Mouse (Mus musculus): Measurements from ENCODE around the gene Rpl41. TPM values are rescaled to one million over a fixed set of nuclear protein-coding genes. Genes with fewer than 3 reads are reported as not detected.
A peak's percentile ranks its signal among the peaks of the same experiment; 100 is the strongest.
"Not testable (repeated sequence)": the region's sequence is repeated elsewhere in the genome, so short reads cannot be mapped to it uniquely, and the experiment has no call there.

The Rpl41 gene
- polyA plus RNA-seq, 1 experiment from 2014 or later: 5,059 TPM

GRCm38 (mm10) chr10:128550144-128550823, 1.2 kb upstream of the Rpl41 start:
- not testable (repeated sequence) for ATAC-seq (ENCODE audit: insufficient number of reproducible peaks, insufficient read depth, low FRiP score, low read depth); H3K9ac ChIP-seq (replicated peaks; ENCODE audit: low read depth, low read length); H3K9me3 ChIP-seq (ENCODE audit: control insufficient read depth, low read depth, low read length); H3K4me2 ChIP-seq (replicated peaks; ENCODE audit: low read depth, low read length); H3K27me3 ChIP-seq (ENCODE audit: control insufficient read depth, insufficient read depth, low read length); H3K36me3 ChIP-seq (ENCODE audit: control insufficient read depth, insufficient read depth, low read length); H3K4me1 ChIP-seq (ENCODE audit: control insufficient read depth, insufficient read depth, low read length); H3K27ac ChIP-seq (ENCODE audit: low read length); H3K4me3 ChIP-seq (ENCODE audit: low read depth, low read length)
- WGBS: 92% methylated on average over 11 of the region's 11 CpGs

DNA sequence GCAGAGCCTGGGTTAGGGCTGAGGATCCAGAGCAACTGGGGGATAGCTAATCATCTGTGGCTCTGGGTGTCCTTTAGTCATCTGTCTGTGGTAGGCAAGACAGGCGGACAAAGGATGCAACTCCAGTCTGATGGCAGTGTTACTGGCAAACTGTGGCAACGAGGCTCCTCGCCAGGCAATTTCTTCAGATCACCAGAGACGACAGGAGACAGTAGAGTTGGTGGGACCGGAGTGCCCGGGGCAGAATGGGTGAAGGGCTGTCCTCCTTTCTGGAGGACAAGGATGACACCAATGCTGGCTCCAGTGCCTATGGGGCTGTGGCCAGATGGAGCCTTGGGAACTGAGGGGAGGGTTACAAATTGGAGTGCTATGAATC, 565 bp upstream of the Rpl41 start:
- H3K4me1 ChIP-seq (ENCODE audit: control insufficient read depth, insufficient read depth, low read length); H3K36me3 ChIP-seq (ENCODE audit: control insufficient read depth, insufficient read depth, low read length); H3K9me3 ChIP-seq (ENCODE audit: control insufficient read depth, low read depth, low read length); H3K4me2 ChIP-seq (replicated peaks; ENCODE audit: low read depth, low read length); H3K27ac ChIP-seq (ENCODE audit: low read length); ATAC-seq (ENCODE audit: insufficient number of reproducible peaks, insufficient read depth, low FRiP score, low read depth); H3K4me3 ChIP-seq (ENCODE audit: low read depth, low read length); H3K27me3 ChIP-seq (ENCODE audit: control insufficient read depth, insufficient read depth, low read length); H3K9ac ChIP-seq (replicated peaks; ENCODE audit: low read depth, low read length): not testable (repeated sequence)
- 69% methylated on average over 6 of the region's 6 CpGs for WGBS

- Histone ChIP-seq H3K36me3 (ENCODE audit: control insufficient read depth, insufficient read depth, low read length) (peaks cover 22% of the 10 kb centered on the region), H3K27ac (ENCODE audit: low read length) (peak overlapping the region; percentile 94), H3K4me2 (replicated peaks; ENCODE audit: low read depth, low read length) (peak overlapping the region; percentile 69), H3K4me3 (ENCODE audit: low read depth, low read length) (peak overlapping the region; percentile 73), H3K9ac (replicated peaks; ENCODE audit: low read depth, low read length) (peak overlapping the region; percentile 89)
- WGBS: under 1% methylated on average over 28 of the region's 30 CpGs
- H3K9me3 ChIP-seq (ENCODE audit: control insufficient read depth, low read depth, low read length); H3K27me3 ChIP-seq (ENCODE audit: control insufficient read depth, insufficient read depth, low read length); ATAC-seq (ENCODE audit: insufficient number of reproducible peaks, insufficient read depth, low FRiP score, low read depth); H3K4me1 ChIP-seq (ENCODE audit: control insufficient read depth, insufficient read depth, low read length): not testable (repeated sequence)
Measured at GRCm38 (mm10) chr10:128548051-128548791, 884 bp downstream of the Rpl41 start.

GRCm38 (mm10) chr10:128547361-128548032, 1.6 kb downstream of the Rpl41 start, which contains the start of gene Zc3h10:
Gene Zc3h10, minus strand, starts transcription at chr10:128547774.
- H3K27me3 ChIP-seq (ENCODE audit: control insufficient read depth, insufficient read depth, low read length): no peaks in the 10 kb centered on the region
- H3K9me3 ChIP-seq (ENCODE audit: control insufficient read depth, low read depth, low read length): no peaks in the 10 kb centered on the region
- peak within 1 kb of the TSS; percentile 94 for H3K27ac ChIP-seq (ENCODE audit: low read length)
- peak; percentile 93 for ATAC-seq (ENCODE audit: insufficient number of reproducible peaks, insufficient read depth, low FRiP score, low read depth)
- peak within 1 kb of the TSS; percentile 69 for H3K4me2 ChIP-seq (replicated peaks; ENCODE audit: low read depth, low read length)
- peaks cover 28% of the 10 kb centered on the region for H3K36me3 ChIP-seq (ENCODE audit: control insufficient read depth, insufficient read depth, low read length)
- H3K4me3 ChIP-seq (ENCODE audit: low read depth, low read length): peak within 1 kb of the TSS; percentile 73
- under 1% methylated on average over 50 of the region's 50 CpGs for WGBS
- 0 out of 2 replicates have a peak, but pooled peaks cover 3% of the 10 kb centered on the region for H3K4me1 ChIP-seq (ENCODE audit: control insufficient read depth, insufficient read depth, low read length)
- H3K9ac ChIP-seq (replicated peaks; ENCODE audit: low read depth, low read length): peak within 1 kb of the TSS; percentile 89

DNA sequence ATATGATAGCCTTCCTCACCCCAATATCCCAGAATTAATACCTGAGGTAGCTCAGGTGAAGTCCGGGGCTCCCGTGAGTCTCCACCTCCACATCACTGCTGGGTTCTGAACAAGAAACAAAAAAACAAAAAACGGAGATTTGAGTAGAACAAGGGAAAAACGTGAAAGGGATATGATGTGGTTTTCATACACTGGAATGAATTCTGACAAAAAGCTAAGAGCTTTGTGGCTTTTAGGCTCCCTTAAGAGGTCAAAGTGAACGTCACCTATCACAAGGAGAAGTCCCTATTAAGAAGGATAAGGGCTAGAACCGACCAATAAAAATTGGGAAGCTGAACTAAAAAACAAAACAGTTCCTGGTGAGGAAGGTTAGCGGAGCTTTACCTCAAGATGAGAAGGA, 2.3 kb downstream of the Rpl41 start:
- H3K36me3 ChIP-seq (ENCODE audit: control insufficient read depth, insufficient read depth, low read length): peaks cover 35% of the 10 kb centered on the region
- H3K9ac ChIP-seq (replicated peaks; ENCODE audit: low read depth, low read length): peak overlapping the region; percentile 37
- peak overlapping the region; percentile 73 for H3K4me3 ChIP-seq (ENCODE audit: low read depth, low read length)
- 15% methylated on average over 7 of the region's 7 CpGs for WGBS
- H3K27me3 ChIP-seq (ENCODE audit: control insufficient read depth, insufficient read depth, low read length): no peaks in the 10 kb centered on the region
- 0 out of 2 replicates have a peak, but pooled peaks cover 3% of the 10 kb centered on the region for H3K4me1 ChIP-seq (ENCODE audit: control insufficient read depth, insufficient read depth, low read length)
- H3K9me3 ChIP-seq (ENCODE audit: control insufficient read depth, low read depth, low read length): no peaks in the 10 kb centered on the region
- H3K4me2 ChIP-seq (replicated peaks; ENCODE audit: low read depth, low read length): peak overlapping the region; percentile 69
- peak overlapping the region; percentile 93 for H3K27ac ChIP-seq (ENCODE audit: low read length)
- no peak for ATAC-seq (ENCODE audit: insufficient number of reproducible peaks, insufficient read depth, low FRiP score, low read depth)

DNA sequence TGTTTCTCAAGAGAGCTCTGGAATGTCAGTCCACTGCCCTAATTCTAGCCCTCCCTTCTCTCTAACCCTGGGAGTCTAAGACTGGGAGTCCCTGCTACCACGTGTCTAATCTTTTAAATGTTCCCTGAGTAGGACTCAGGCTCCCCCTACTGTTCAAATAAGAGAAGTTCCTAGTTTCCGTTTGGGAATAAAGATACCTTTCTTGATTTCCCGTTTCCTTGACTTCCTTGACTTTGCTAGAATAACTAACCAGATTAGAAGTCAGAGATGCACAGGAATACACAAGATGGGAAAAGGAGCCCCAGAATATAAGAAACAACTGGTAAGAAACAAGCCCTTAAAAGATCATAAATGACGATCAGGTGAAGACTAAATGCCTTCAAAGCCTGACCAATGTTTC, 2.7 kb downstream of the Rpl41 start:
- no peaks in the 10 kb centered on the region for H3K27me3 ChIP-seq (ENCODE audit: control insufficient read depth, insufficient read depth, low read length)
- H3K36me3 ChIP-seq (ENCODE audit: control insufficient read depth, insufficient read depth, low read length): peaks cover 35% of the 10 kb centered on the region
- 0 out of 2 replicates have a peak, but pooled peaks cover 3% of the 10 kb centered on the region for H3K4me1 ChIP-seq (ENCODE audit: control insufficient read depth, insufficient read depth, low read length)
- H3K9me3 ChIP-seq (ENCODE audit: control insufficient read depth, low read depth, low read length): no peaks in the 10 kb centered on the region
- H3K4me3 ChIP-seq (ENCODE audit: low read depth, low read length): peak overlapping the region; percentile 73
- H3K4me2 ChIP-seq (replicated peaks; ENCODE audit: low read depth, low read length): peak overlapping the region; percentile 69
- WGBS: 12% methylated on average over 4 of the region's 4 CpGs
- no peak overlapping the region; the same call in 1 of the 2 replicates for H3K9ac ChIP-seq (replicated peaks; ENCODE audit: low read depth, low read length)
- H3K27ac ChIP-seq (ENCODE audit: low read length): no peak overlapping the region
- ATAC-seq (ENCODE audit: insufficient number of reproducible peaks, insufficient read depth, low FRiP score, low read depth): no peak

DNA sequence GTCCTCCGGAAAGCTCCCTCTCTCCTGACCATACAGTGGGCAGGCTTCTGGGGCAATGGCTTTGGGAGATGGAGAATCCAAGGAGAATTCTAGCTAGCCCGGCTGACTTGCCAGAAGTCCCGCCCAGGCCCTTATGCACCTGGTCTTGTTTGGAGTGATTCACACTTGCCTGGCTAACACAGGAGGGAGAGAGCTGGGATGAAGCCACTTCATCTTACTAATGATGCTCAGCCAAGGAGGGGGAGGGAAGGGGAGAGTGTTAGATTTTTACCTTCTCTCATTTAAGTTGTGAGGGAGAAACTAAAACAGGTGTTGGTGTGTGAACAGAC, 3.6 kb downstream of the Rpl41 start:
- Histone ChIP-seq H3K36me3 (ENCODE audit: control insufficient read depth, insufficient read depth, low read length) (peaks cover 35% of the 10 kb centered on the region), H3K4me2 (replicated peaks; ENCODE audit: low read depth, low read length) (no peak overlapping the region), H3K9ac (replicated peaks; ENCODE audit: low read depth, low read length) (no peak overlapping the region), H3K27ac (ENCODE audit: low read length) (no peak overlapping the region), H3K27me3 (ENCODE audit: control insufficient read depth, insufficient read depth, low read length) (no peaks in the 10 kb centered on the region), H3K4me3 (ENCODE audit: low read depth, low read length) (no peak overlapping the region), H3K4me1 (ENCODE audit: control insufficient read depth, insufficient read depth, low read length) (0 out of 2 replicates have a peak, but pooled peaks cover 3% of the 10 kb centered on the region), H3K9me3 (ENCODE audit: control insufficient read depth, low read depth, low read length) (no peaks in the 10 kb centered on the region)
- no peak for ATAC-seq (ENCODE audit: insufficient number of reproducible peaks, insufficient read depth, low FRiP score, low read depth)
- WGBS: 81% methylated on average over 3 of the region's 3 CpGs

DNA sequence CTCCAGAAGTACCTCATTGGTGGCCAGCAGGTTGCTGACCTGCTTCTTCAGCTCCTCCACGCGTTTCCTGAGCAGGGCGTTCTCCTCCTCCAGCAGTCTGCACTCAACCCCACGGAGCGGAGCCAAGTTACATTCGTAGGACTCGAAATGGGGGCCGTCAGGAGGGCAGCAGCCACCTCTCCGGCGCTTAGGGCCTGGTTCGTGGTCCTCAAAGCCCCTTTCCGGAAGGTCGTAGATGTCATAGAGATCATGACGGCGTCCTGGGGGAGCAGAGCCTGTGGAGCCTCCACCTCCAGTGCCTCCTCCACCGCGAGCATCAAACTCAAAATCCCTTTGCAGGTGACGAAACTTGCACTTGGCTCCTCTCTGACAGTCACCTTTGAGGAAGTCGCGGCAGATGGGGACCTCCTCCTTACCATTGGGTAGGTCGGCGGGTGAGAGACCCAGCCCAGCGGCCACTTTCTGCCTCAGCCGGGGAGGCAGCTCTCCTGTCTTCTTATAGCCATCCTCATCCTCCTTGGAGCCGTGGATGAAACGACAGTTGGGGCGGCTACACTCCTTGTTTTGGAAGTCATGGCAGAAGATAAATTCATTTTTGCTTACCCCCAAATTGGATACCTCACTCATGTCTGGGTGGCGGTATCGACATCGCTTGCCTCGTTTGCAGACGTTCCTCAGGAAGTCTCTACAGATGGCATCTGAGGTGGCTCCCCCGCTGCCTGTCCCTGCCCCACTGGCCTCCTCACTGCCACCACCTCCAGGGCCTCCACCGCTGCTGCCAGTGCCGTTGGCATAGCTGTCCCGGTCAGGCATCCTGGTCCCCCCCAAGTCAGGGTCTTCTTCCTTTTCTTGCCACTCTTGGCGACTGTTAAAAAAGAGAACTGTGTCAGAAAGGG, 4.2 kb downstream of the Rpl41 start:
- no peaks in the 10 kb centered on the region for H3K9me3 ChIP-seq (ENCODE audit: control insufficient read depth, low read depth, low read length)
- no peak overlapping the region for H3K4me2 ChIP-seq (replicated peaks; ENCODE audit: low read depth, low read length)
- peaks cover 35% of the 10 kb centered on the region for H3K36me3 ChIP-seq (ENCODE audit: control insufficient read depth, insufficient read depth, low read length)
- no peak overlapping the region for H3K27ac ChIP-seq (ENCODE audit: low read length)
- H3K27me3 ChIP-seq (ENCODE audit: control insufficient read depth, insufficient read depth, low read length): no peaks in the 10 kb centered on the region
- WGBS: 93% methylated on average over 37 of the region's 37 CpGs
- no peak overlapping the region for H3K9ac ChIP-seq (replicated peaks; ENCODE audit: low read depth, low read length)
- ATAC-seq (ENCODE audit: insufficient number of reproducible peaks, insufficient read depth, low FRiP score, low read depth): no peak
- 0 out of 2 replicates have a peak, but pooled peaks cover 3% of the 10 kb centered on the region for H3K4me1 ChIP-seq (ENCODE audit: control insufficient read depth, insufficient read depth, low read length)
- no peak overlapping the region for H3K4me3 ChIP-seq (ENCODE audit: low read depth, low read length)
